Mouse (Mus musculus): ENCODE data around the gene Col9a2.

The Col9a2 gene

GRCm38 (mm10) chr4:121004679-121005078 lies 34.5 kb upstream of the Col9a2 start:
- Histone ChIP-seq H3K4me3 (replicated peaks; ENCODE audit: low read length) (no peak overlapping the region), H3K9me3 (ENCODE audit: low read length) (no peaks in the 10 kb centered on the region), H3K36me3 (ENCODE audit: insufficient read depth, low read length) (no peaks in the 10 kb centered on the region), H3K27me3 (ENCODE audit: insufficient read depth, low read length) (no peaks in the 10 kb centered on the region), H3K4me1 (replicated peaks; ENCODE audit: low read depth, low read length) (no peaks in the 10 kb centered on the region)
- no peak for TF ChIP-seq POU5F1 (IDR thresholded peaks at IDR 0.05; ENCODE audit: borderline replicate concordance, low read length)
- no peak for TF ChIP-seq CTCF (conservative IDR thresholded peaks at IDR 0.05; ENCODE audit: low read length)
- TF ChIP-seq NANOG (IDR thresholded peaks at IDR 0.05; ENCODE audit: borderline replicate concordance, low read length) = no peak

- Histone ChIP-seq H3K4me1 (replicated peaks; ENCODE audit: low read depth, low read length) (no peaks in the 10 kb centered on the region), H3K36me3 (ENCODE audit: insufficient read depth, low read length) (no peaks in the 10 kb centered on the region), H3K4me3 (replicated peaks; ENCODE audit: low read length) (no peak overlapping the region), H3K27me3 (ENCODE audit: insufficient read depth, low read length) (no peaks in the 10 kb centered on the region), H3K9me3 (ENCODE audit: low read length) (no peaks in the 10 kb centered on the region)
- TF ChIP-seq POU5F1 (IDR thresholded peaks at IDR 0.05; ENCODE audit: borderline replicate concordance, low read length) (no peak), NANOG (IDR thresholded peaks at IDR 0.05; ENCODE audit: borderline replicate concordance, low read length) (no peak), CTCF (conservative IDR thresholded peaks at IDR 0.05; ENCODE audit: low read length) (no peak)
These were observed 32.2 kb upstream of the Col9a2 start for GRCm38 (mm10) chr4:121007006-121007405.

GRCm38 (mm10) chr4:121008071-121008745 lies 31.0 kb upstream of the Col9a2 start:
- Histone ChIP-seq H3K9me3 (ENCODE audit: low read length) (no peaks in the 10 kb centered on the region), H3K4me1 (replicated peaks; ENCODE audit: low read depth, low read length) (no peaks in the 10 kb centered on the region), H3K27me3 (ENCODE audit: insufficient read depth, low read length) (no peaks in the 10 kb centered on the region), H3K36me3 (ENCODE audit: insufficient read depth, low read length) (no peaks in the 10 kb centered on the region), H3K4me3 (replicated peaks; ENCODE audit: low read length) (no peak overlapping the region)
- TF ChIP-seq CTCF (conservative IDR thresholded peaks at IDR 0.05; ENCODE audit: low read length) (no peak), POU5F1 (IDR thresholded peaks at IDR 0.05; ENCODE audit: borderline replicate concordance, low read length) (no peak)

GRCm38 (mm10) chr4:121009151-121009550 lies 30.0 kb upstream of the Col9a2 start:
- Histone ChIP-seq H3K4me1 (replicated peaks; ENCODE audit: low read depth, low read length) (no peaks in the 10 kb centered on the region), H3K9me3 (ENCODE audit: low read length) (no peaks in the 10 kb centered on the region), H3K4me3 (replicated peaks; ENCODE audit: low read length) (no peak overlapping the region), H3K27me3 (ENCODE audit: insufficient read depth, low read length) (no peaks in the 10 kb centered on the region), H3K36me3 (ENCODE audit: insufficient read depth, low read length) (no peaks in the 10 kb centered on the region)
- TF ChIP-seq CTCF (conservative IDR thresholded peaks at IDR 0.05; ENCODE audit: low read length) (no peak), NANOG (IDR thresholded peaks at IDR 0.05; ENCODE audit: borderline replicate concordance, low read length) (no peak), POU5F1 (IDR thresholded peaks at IDR 0.05; ENCODE audit: borderline replicate concordance, low read length) (no peak)

- no peaks in the 10 kb centered on the region for H3K27me3 ChIP-seq (ENCODE audit: insufficient read depth, low read length)
- TF ChIP-seq CTCF (conservative IDR thresholded peaks at IDR 0.05; ENCODE audit: low read length) (no peak), NANOG (IDR thresholded peaks at IDR 0.05; ENCODE audit: borderline replicate concordance, low read length) (no peak), POU5F1 (IDR thresholded peaks at IDR 0.05; ENCODE audit: borderline replicate concordance, low read length) (no peak)
- peaks cover 5% of the 10 kb centered on the region for H3K4me1 ChIP-seq (replicated peaks; ENCODE audit: low read depth, low read length)
- H3K36me3 ChIP-seq (ENCODE audit: insufficient read depth, low read length) = no peaks in the 10 kb centered on the region
- H3K4me3 ChIP-seq (replicated peaks; ENCODE audit: low read length) = no peak overlapping the region
- H3K9me3 ChIP-seq (ENCODE audit: low read length) = no peaks in the 10 kb centered on the region
These were observed 28.2 kb upstream of the Col9a2 start for GRCm38 (mm10) chr4:121010770-121011549.

- no peaks in the 10 kb centered on the region for H3K27me3 ChIP-seq (ENCODE audit: insufficient read depth, low read length)
- H3K4me3 ChIP-seq (replicated peaks; ENCODE audit: low read length) = no peak overlapping the region
- H3K9me3 ChIP-seq (ENCODE audit: low read length) = no peaks in the 10 kb centered on the region
- peaks cover 21% of the 10 kb centered on the region for H3K4me1 ChIP-seq (replicated peaks; ENCODE audit: low read depth, low read length)
- H3K36me3 ChIP-seq (ENCODE audit: insufficient read depth, low read length) = no peaks in the 10 kb centered on the region
- TF ChIP-seq POU5F1 (IDR thresholded peaks at IDR 0.05; ENCODE audit: borderline replicate concordance, low read length) (no peak), NANOG (IDR thresholded peaks at IDR 0.05; ENCODE audit: borderline replicate concordance, low read length) (no peak), CTCF (conservative IDR thresholded peaks at IDR 0.05; ENCODE audit: low read length) (no peak)
These were observed 24.5 kb upstream of the Col9a2 start for GRCm38 (mm10) chr4:121014594-121015267.

- no peaks in the 10 kb centered on the region for H3K27me3 ChIP-seq (ENCODE audit: insufficient read depth, low read length)
- H3K4me1 ChIP-seq (replicated peaks; ENCODE audit: low read depth, low read length) = peaks cover 21% of the 10 kb centered on the region
- H3K9me3 ChIP-seq (ENCODE audit: low read length) = no peaks in the 10 kb centered on the region
- TF ChIP-seq POU5F1 (IDR thresholded peaks at IDR 0.05; ENCODE audit: borderline replicate concordance, low read length) (no peak), CTCF (conservative IDR thresholded peaks at IDR 0.05; ENCODE audit: low read length) (no peak), NANOG (IDR thresholded peaks at IDR 0.05; ENCODE audit: borderline replicate concordance, low read length) (no peak)
- no peaks in the 10 kb centered on the region for H3K36me3 ChIP-seq (ENCODE audit: insufficient read depth, low read length)
- no peak overlapping the region for H3K4me3 ChIP-seq (replicated peaks; ENCODE audit: low read length)
These were observed 23.9 kb upstream of the Col9a2 start for GRCm38 (mm10) chr4:121015268-121015659.

Data from E14TG2a.4 (cell line).